Mouse (Mus musculus) common myeloid progenitor, adult 5-6 weeks (primary cell): Measurements from ENCODE around the gene Rabl2. TPM values are rescaled to one million over a fixed set of nuclear protein-coding genes. Genes with fewer than 3 reads are reported as not detected.

Source experiments
- ATAC-seq: replicated peaks from 2 replicates; pipeline ENCODE4 v1.8.0; 2016; ENCODE audit warnings: low read depth, mild to moderate bottlenecking, moderate TSS enrichment, inconsistent platforms; ENCODE audit not compliant: poor library complexity, severe bottlenecking
- total RNA-seq: library from RNA; stranded (forward); fragments of 200-1000, 187-1606 nt; gene quantifications from 2 replicates; pipeline ENCODE4 v1.2.3, GENCODE M21; 2017

Gene Rabl2
- total RNA-seq, 1 experiment from 2014 or later, result 11.1 TPM

DNA sequence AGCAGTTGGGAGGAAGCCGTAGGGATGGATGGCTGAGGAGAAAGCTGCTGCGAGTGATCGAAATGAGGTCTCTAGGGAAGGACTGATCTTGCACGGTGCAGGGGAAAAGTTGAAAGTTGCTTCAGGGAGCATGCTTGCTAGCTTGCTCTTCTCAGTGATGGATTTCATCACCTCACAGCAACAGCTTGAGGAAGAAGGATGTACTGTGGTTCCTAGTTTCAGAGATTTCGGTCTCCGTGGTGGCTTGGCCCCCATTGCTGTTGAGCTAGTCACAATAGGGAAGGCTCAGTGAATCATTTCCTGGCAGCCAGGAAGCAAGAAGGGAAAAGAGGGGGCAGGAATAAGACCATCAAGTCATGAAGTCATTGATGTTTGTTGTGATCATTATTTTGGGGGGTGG lies 36.1 kb downstream of the Rabl2 start:
- 0 out of 2 replicates have a peak, but pooled peaks have one; percentile 13 for ATAC-seq

DNA sequence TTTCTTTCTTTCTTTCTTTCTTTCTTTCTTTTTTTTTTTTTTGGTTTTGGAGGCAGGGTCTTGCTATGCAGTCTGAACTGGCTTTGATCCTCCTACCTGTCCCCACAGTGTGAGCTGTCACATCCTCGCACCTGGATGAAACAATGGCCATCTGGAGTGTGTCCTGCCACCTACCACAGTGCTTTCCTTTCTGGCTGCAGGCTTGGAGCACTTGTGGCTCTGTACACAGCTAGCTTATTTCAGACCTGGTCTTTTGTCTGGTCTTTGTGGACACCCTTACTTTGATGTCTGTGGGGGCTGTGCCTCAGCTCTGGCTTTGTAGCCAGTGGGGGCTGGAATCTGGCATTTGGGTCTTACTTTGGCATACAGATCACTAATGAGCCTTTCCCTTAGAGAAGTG lies 40.0 kb downstream of the Rabl2 start:
- ATAC-seq, result no peak

DNA sequence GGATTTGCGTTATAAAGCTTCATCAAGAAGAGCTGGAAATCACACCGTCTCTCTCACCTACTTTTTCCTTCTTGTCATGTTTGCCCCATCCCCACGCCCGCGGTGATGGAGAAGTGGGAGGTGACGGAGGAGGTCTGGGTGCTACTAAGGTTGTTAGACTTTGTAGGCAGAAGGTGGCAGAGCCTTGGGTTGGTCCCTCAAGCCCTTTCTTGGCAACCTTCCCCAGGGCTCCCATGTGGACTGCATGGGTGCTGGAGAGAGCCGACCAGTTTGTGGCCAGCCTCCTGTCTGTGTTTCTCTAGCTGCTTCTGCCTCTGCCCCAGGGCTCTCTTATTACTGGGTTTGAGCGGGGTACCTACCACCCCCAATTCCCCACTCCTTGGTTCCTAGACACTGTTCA lies 41.2 kb downstream of the Rabl2 start:
- ATAC-seq, result no peak

DNA sequence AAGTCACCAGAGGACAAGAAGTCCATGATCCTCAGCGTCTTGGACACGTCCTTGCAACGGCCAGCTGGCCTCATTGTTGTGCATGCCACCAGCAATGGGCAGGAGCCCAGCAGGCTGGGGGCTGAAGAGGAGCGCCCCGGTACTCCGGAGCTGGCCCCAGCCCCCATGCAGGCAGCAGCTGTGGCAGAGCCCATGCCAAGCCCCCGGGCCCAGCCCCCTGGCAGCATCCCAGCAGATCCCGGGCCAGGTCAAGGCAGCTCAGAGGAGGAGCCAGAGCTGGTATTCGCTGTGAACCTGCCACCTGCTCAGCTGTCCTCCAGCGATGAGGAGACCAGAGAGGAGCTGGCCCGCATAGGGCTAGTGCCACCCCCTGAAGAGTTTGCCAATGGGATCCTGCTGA lies 42.9 kb downstream of the Rabl2 start:
- ATAC-seq, result no peak

DNA sequence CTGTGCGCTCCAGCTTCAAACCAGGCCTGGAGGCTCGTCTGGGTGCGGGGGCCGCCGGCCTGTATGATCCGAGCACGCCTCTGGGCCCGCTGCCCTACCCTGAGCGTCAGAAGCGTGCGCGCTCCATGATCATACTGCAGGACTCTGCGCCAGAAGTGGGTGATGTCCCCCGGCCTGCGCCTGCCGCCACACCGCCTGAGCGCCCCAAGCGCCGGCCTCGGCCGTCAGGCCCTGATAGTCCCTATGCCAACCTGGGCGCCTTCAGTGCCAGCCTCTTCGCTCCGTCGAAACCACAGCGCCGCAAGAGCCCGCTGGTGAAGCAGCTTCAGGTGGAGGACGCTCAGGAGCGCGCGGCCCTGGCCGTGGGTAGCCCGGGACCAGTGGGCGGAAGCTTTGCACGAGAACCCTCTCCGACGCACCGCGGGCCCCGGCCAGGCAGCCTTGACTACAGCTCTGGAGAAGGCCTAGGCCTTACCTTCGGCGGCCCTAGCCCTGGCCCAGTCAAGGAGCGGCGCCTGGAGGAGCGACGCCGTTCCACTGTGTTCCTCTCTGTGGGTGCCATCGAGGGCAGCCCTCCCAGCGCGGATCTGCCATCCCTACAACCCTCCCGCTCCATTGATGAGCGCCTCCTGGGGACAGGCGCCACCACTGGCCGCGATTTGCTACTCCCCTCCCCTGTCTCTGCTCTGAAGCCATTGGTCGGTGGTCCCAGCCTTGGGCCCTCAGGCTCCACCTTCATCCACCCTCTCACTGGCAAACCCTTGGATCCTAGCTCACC lies 43.7 kb downstream of the Rabl2 start:
- ATAC-seq, result no peak

DNA sequence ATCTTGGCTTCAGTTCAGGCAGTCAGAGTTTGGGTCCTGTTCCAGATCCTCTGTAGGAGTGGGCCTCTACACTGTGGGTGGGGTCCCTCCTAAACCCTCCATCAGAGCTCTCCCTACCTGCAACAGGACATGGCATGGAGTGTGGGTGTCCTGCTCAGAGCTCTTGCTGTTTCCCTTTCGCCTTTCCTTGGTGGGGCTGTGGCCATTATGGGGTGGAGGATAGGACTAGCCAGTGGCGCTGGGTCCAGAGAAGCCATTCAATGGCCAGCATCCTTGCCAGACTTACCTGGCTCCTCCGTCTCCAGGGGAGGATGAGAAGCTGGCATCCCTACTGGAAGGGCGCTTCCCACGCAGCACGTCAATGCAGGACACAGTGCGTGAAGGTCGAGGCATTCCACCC lies 44.4 kb downstream of the Rabl2 start:
- ATAC-seq, result no peak

DNA sequence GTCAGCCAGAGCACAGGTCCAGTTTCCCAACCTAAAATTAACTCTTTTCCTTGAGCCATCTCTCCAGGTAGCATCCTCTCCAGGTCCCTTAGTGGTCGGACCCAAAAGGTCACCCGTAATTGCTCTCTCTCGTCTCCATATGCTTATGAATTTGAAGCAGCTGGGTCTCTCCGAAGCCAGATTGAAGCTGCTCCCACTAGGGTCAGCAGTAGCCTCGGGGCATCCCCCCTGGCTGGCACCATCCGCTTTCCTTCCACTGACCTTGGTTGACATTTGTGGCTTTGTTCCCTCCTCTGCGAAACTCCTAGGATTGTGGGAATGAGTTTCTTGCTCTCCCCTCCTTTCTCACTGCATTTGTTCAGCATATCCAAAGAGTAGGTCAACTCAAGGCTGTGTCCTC lies 47.6 kb downstream of the Rabl2 start:
- no peak for ATAC-seq

DNA sequence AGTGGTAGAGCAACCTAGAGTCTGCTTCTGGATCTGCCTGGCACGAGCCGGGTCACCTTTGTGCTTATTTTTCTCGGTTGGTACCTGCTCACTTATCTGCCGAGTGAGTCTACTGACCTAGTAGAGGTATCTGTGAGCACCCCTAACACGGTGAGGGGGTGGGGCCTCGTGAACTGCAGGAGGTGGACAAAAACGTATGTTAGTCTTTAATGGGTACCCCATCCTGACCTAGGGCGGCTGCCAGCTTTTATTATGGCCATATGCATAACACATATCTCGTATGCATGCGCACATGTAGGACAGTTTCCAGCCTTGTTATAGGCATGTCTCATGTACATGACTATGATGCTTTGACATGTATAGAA lies 57.9 kb downstream of the Rabl2 start:
- ATAC-seq, result no peak

DNA sequence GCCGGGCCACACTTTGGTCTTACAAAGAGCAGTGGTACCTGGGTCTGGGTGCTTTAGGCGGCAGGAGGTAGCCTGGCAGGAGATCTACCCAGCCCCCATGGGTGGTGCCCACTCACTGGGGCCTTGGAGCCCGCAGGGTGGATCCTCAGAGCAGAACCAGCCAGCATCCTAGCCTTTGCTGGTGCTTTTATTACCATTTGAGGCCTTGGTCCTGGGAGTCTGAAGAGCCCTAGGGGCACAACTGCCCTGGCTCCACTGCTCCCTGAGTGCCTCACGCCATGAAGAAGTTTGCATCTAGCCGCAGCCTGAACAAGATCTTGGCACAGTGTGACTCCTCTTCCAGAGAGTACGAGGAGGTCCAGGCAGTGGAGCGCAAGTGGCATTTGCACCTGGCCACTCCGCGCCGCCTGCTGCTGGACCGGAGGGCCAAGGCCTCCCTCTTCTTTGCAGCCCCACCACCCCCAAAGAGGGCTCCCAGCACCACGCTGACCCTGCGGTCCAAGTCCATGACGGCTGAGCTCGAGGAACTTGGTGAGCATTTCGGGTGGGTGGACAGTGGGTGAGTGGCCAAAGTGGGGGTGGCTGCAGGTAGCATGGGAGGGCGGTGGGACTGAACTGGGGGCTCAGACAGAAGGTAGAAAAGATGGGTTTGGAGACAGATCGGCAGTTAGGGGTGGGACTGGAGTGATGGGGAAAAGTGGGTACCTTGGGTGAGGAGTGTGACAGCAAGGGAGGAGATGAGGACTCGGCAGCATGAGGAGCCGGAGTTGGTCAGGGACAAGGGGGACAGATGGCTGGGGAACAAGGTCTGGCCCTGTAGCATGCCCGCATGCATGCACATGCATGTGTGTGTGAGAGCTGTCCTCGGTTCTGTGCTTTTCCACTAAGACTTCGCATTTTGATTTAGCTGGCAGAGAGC lies 58.5 kb downstream of the Rabl2 start:
- ATAC-seq, result no peak

Other genes with a start within 250 kb of the Rabl2 start
- gene Lmf2, start 236.3 kb downstream of the Rabl2 start, total RNA-seq, result 13.9 and 14.4 TPM in 2 replicates
- 81.4 and 106 TPM in 2 replicates for gene Ncaph2, start 236.2 kb downstream of the Rabl2 start, total RNA-seq
- gene Sco2, start 218.1 kb downstream of the Rabl2 start, total RNA-seq, result 21.8 and 23.0 TPM in 2 replicates
- gene Tymp, start 214.9 kb downstream of the Rabl2 start, total RNA-seq, result 0.68 and 0.78 TPM in 2 replicates
- gene Odf3b, start 212.6 kb downstream of the Rabl2 start, total RNA-seq, result 2.9 and 3.0 TPM in 2 replicates
- not detected in 2 replicates for gene Klhdc7b, start 207.0 kb downstream of the Rabl2 start, total RNA-seq
- not detected in 2 replicates for gene Syce3, start 181.4 kb downstream of the Rabl2 start, total RNA-seq
- gene Cpt1b, start 166.1 kb downstream of the Rabl2 start, total RNA-seq, result 2.6 TPM in 1 of 2 replicates, not detected in the other
- 3.9 and 7.0 TPM in 2 replicates for gene C730034F03Rik, start 162.3 kb downstream of the Rabl2 start, total RNA-seq
- 0.29 and 0.46 TPM in 2 replicates for gene Gm44502, start 162.2 kb downstream of the Rabl2 start, total RNA-seq
- 11.7 and 15.9 TPM in 2 replicates for gene Chkb, start 162.0 kb downstream of the Rabl2 start, total RNA-seq
- not detected in 2 replicates for gene Mapk8ip2, start 138.0 kb downstream of the Rabl2 start, total RNA-seq
- gene Arsa, start 114.5 kb downstream of the Rabl2 start, total RNA-seq, result 9.4 and 12.9 TPM in 2 replicates
- gene Shank3, start 92.3 kb downstream of the Rabl2 start, total RNA-seq, result 10.2 and 14.9 TPM in 2 replicates
- gene Acr, start 23.6 kb downstream of the Rabl2 start, total RNA-seq, result not detected in 2 replicates
- not detected in 2 replicates for gene Syt10, start 249.9 kb upstream of the Rabl2 start, total RNA-seq